19 mouse cellular contexts compared by ENCODE assay signal in genomic region chr9:31437861-31438260, GRCm38 (mm10). TPM values are rescaled to one million over a fixed set of nuclear protein-coding genes. Genes with fewer than 3 reads are reported as not detected.
DNase-seq lines count a peak whose midpoint lies in the region; ATAC-seq lines count a peak whose summit lies in the region.
"Had no signal": no experiment of that assay in that cellular context is flagged by ENCODE, and none has a peak within 500 bp of the region (broad histone marks: within the 10 kb centered on the region; RNA-seq: fewer than 3 reads in every experiment).

No protein-coding gene starts in this region.

- ATAC-seq in hindbrain, embryonic 12.5 days (ENCODE audit: low FRiP score): no peak
- ATAC-seq in midbrain, embryonic 11.5 days (ENCODE audit: low FRiP score): no peak
- ATAC-seq: forebrain, embryonic 14.5 days had no signal

- H3K27me3 ChIP-seq in hindbrain, embryonic 12.5 days: no peaks in the 10 kb centered on the region
- no peaks in the 10 kb centered on the region for H3K27me3 ChIP-seq in midbrain, embryonic 11.5 days (ENCODE audit: control insufficient read depth, insufficient read depth, low read length)
- H3K27me3 ChIP-seq: limb, embryonic 15.5 days; neural tube, embryonic 12.5 days had no signal

- H3K36me3 ChIP-seq in hindbrain, embryonic 12.5 days: no peaks in the 10 kb centered on the region
- H3K36me3 ChIP-seq in midbrain, embryonic 11.5 days (ENCODE audit: control insufficient read depth, insufficient read depth, low read length): no peaks in the 10 kb centered on the region
- H3K36me3 ChIP-seq: embryonic facial prominence, embryonic 10.5 days; limb, embryonic 15.5 days; midbrain, embryonic 10.5 days; neural tube, embryonic 12.5 days had no signal

- DNase-seq in ES-CJ7 (ENCODE audit: low read depth, low spot score) (peak; percentile 68), ZHBTc4 (ENCODE audit: low read depth, low spot score) (peak; percentile 58)
- peak; percentile 81 for DNase-seq in kidney, adult 9 months
- DNase-seq in kidney, postnatal 4 days: peak; percentile 16
- DNase-seq in spleen, adult 18-20 months: no peak
- no peak for DNase-seq in midbrain, embryonic 11.5 days (ENCODE audit: low spot score, missing footprints)
- DNase-seq: cerebellum, adult 18-20 months; heart, adult 18-20 months; layer of hippocampus, postnatal 36 days; lung, adult 18-20 months; lung, postnatal 4 days; thymus, postnatal 14 days had no signal

- no peak overlapping the region for H3K4me3 ChIP-seq in hindbrain, embryonic 12.5 days
- no peak overlapping the region for H3K4me3 ChIP-seq in midbrain, embryonic 11.5 days (ENCODE audit: low read depth, low read length)
- H3K4me3 ChIP-seq: embryonic facial prominence, embryonic 10.5 days; limb, embryonic 15.5 days; midbrain, embryonic 10.5 days; neural tube, embryonic 12.5 days had no signal

- no peak overlapping the region for H3K9ac ChIP-seq in hindbrain, embryonic 12.5 days
- H3K9ac ChIP-seq in midbrain, embryonic 11.5 days (ENCODE audit: low read length): no peak overlapping the region
- H3K9ac ChIP-seq: limb, embryonic 15.5 days; neural tube, embryonic 12.5 days had no signal

- 88% methylated on average over 7 of the region's 7 CpGs for WGBS in hindbrain, embryonic 12.5 days
- WGBS in midbrain, embryonic 11.5 days: 92% methylated on average over 6 of the region's 7 CpGs

- no peak overlapping the region for H3K4me2 ChIP-seq in hindbrain, embryonic 12.5 days (replicated peaks)
- H3K4me2 ChIP-seq in midbrain, embryonic 11.5 days: no peak overlapping the region
- H3K4me2 ChIP-seq: limb, embryonic 15.5 days; neural tube, embryonic 12.5 days had no signal

- H3K9me3 ChIP-seq in hindbrain, embryonic 12.5 days (replicated peaks): no peaks in the 10 kb centered on the region
- H3K9me3 ChIP-seq in midbrain, embryonic 11.5 days (ENCODE audit: control insufficient read depth, low read length): no peaks in the 10 kb centered on the region
- H3K9me3 ChIP-seq: embryonic facial prominence, embryonic 10.5 days; limb, embryonic 15.5 days; midbrain, embryonic 10.5 days; neural tube, embryonic 12.5 days had no signal

- no peaks in the 10 kb centered on the region for H3K4me1 ChIP-seq in hindbrain, embryonic 12.5 days
- H3K4me1 ChIP-seq in midbrain, embryonic 11.5 days (ENCODE audit: control insufficient read depth, insufficient read depth, low read length): no peaks in the 10 kb centered on the region
- H3K4me1 ChIP-seq: embryonic facial prominence, embryonic 10.5 days; limb, embryonic 15.5 days; midbrain, embryonic 10.5 days; neural tube, embryonic 12.5 days had no signal

- H3K27ac ChIP-seq in hindbrain, embryonic 12.5 days: no peak overlapping the region
- H3K27ac ChIP-seq in midbrain, embryonic 11.5 days (ENCODE audit: low read depth, low read length): no peak overlapping the region
- H3K27ac ChIP-seq: embryonic facial prominence, embryonic 10.5 days; limb, embryonic 15.5 days; midbrain, embryonic 10.5 days; neural tube, embryonic 12.5 days had no signal

RNA-seq across cellular contexts. Expression of gene Tmem45b, which starts 26.4 kb away (rescaled TPM):
- 0.18 and 0.20 TPM in 2 replicates for polyA plus RNA-seq in hindbrain, embryonic 12.5 days (2016; fragmentation: Nextera tagmentation; extraction: Ambion mirVana)
- polyA plus RNA-seq in midbrain, embryonic 11.5 days (2014; fragmentation: Nextera tagmentation; extraction: Ambion mirVana): 0.11 and 0.34 TPM in 2 replicates
- polyA plus RNA-seq: embryonic facial prominence, embryonic 10.5 days; forebrain, embryonic 14.5 days; hindbrain, embryonic 11.5 days; limb, embryonic 15.5 days; midbrain, embryonic 10.5 days; neural tube, embryonic 12.5 days had no signal

RNA-seq across cellular contexts. Expression of gene Nfrkb, which starts 51.9 kb away (rescaled TPM):
- polyA plus RNA-seq in hindbrain, embryonic 12.5 days (2016; fragmentation: Nextera tagmentation; extraction: Ambion mirVana): 28.2 and 29.1 TPM in 2 replicates
- 19.3 and 19.8 TPM in 2 replicates for polyA plus RNA-seq in midbrain, embryonic 11.5 days (2014; fragmentation: Nextera tagmentation; extraction: Ambion mirVana)

Comparison
In these comparisons a context has a peak if more than half of its experiments do, and no peak if none do; other contexts are left out.
1. DNase-seq: peak in ES-CJ7 (single experiment), ZHBTc4 (single experiment), kidney, adult 9 months (single experiment) and kidney, postnatal 4 days (2 of 2); none in spleen, adult 18-20 months (0 of 2) and midbrain, embryonic 11.5 days (single experiment).